Mouse (Mus musculus) layer of hippocampus, adult 18-20 months (tissue): ENCODE measurements around the gene Lypd6. TPM values are rescaled to one million over a fixed set of nuclear protein-coding genes. Genes with fewer than 3 reads are reported as not detected.

ENCODE experiments used
- DNase-seq, 2 experiments: peaks; one replicate each; pipeline ENCODE4 v3.0.0; 2022; ENCODE audit warnings: low spot score in 2 of 2
- total RNA-seq, 2 experiments: library from RNA; stranded (reverse); gene quantifications; 2 replicates each; pipeline ENCODE4 v1.2.3; 2021

Gene Lypd6
- total RNA-seq, 2 experiments from 2014 or later: 17.2 to 20.5 TPM

DNA sequence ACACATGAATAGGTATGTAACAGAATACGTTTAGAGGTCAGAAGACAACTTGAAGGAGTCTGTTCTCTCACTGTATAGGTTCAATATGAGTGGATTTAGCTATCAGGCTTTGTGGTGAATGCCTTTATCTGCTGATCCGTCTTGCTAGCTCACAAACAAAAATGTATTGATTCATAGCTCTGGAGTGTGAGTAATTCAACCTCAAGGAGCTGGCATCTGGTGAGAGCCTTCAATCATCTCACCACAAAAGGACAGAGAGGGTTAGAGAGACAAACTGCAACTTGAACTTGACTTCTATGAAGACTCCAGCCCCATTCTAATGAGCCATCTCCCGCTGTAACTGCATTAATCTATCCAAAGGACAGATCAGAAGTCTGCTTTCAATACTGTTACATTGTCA, 40.6 kb downstream of the Lypd6 start:
- no peak for DNase-seq

DNA sequence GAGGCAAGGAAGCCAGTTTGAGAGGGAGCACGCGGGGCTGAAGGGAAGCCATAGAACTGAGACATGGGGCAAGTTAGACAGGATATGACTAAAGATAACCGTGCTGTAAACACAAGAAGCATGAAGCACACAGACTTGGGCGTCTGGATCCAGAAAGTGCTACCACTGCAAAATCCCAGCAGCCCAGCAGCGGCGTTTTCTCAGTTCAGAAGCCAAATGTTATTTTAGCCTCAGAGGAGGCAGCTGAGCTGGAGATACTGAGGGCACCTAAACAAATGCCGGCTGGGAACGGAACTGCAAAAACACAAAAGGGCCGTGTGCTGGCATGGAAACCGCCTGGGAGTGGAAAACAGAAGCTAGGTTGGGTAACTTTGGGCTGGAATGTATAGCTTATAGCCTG, 43.9 kb downstream of the Lypd6 start:
- DNase-seq: peak in 1 of 2 experiments; percentile 29

DNA sequence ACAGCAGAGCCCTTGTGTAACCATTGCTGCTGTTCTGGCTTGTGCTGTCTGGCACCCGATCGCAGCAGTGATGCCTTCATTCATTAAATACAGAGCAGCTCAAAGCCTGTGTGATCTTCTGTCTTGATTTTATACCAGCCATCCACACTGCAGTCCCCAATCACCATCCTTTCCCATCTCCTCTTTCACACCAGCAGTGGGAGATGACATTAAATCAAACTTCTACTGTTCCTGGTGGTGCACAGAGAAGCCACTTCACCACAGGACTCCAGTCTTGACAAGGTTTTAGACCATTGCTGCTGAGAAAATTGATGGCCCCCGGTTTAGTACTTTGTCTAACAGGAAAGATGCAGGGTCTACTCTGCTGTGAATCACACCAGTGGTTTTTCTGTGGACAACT, 44.9 kb downstream of the Lypd6 start:
- DNase-seq: no peak

DNA sequence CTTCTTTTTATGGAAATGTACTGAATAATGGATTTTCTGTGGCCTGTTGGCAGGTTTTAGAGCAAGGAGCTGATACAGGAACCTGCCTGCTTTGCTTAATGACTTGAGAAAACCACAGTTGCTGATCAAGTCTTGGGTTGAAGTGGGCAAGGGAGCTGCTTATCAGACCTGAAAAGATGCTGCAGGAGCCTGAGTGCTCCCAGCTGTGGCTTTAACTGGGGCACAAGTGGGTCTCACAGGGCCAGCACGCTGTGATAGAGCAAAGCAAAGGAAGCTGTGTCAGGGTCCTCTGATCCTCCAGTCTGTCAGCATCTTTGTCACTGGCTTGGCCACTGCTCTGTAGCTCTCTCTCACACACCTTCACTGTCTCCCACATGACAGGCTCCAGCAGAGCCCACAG, 45.4 kb downstream of the Lypd6 start:
- DNase-seq: no peak

DNA sequence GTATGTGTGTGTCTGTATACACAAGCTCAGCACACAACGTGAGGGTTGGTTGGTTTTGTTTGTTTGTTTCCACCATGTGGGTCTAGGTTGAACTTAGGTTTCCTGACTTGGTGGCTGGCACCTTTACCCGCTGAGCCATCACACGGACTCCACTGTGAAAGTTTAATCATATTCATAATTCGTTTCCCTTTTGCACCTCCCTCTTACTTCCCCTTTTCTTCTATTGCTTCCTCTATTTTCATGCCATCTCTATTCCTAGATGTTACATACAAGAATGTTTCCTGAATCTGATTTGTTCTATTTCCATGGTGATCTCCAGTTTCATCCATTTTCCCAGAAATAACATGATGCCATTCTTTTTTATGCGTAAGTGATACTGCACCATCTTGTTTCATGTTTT, 46.2 kb downstream of the Lypd6 start:
- DNase-seq: no peak

GRCm38 (mm10) chr2:50119101-50119500, 52.9 kb downstream of the Lypd6 start:
- DNase-seq: no peak

DNA sequence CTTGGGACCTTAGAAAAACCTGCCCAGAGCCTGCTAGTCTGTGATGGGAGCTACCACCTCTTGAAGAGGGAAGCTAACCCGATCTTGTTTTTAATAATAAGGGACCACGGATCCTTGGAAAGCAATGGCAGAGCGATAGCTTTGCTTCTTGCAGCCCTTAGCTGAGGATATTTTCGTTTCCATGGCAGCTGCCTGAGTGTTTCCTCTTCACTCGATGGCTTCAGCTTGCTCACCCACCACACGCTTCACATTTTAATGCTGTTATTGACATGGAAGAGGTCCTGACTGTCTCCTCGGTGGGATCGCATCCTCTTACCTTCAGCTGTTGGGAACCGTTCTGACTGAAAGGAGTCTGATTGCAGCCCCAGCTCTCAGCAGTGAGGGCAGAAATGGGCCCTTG, 54.6 kb downstream of the Lypd6 start:
- DNase-seq: no peak

GRCm38 (mm10) chr2:50123376-50123775, 57.1 kb downstream of the Lypd6 start:
- no peak for DNase-seq

GRCm38 (mm10) chr2:50127513-50128175, 61.4 kb downstream of the Lypd6 start:
- DNase-seq: no peak

DNA sequence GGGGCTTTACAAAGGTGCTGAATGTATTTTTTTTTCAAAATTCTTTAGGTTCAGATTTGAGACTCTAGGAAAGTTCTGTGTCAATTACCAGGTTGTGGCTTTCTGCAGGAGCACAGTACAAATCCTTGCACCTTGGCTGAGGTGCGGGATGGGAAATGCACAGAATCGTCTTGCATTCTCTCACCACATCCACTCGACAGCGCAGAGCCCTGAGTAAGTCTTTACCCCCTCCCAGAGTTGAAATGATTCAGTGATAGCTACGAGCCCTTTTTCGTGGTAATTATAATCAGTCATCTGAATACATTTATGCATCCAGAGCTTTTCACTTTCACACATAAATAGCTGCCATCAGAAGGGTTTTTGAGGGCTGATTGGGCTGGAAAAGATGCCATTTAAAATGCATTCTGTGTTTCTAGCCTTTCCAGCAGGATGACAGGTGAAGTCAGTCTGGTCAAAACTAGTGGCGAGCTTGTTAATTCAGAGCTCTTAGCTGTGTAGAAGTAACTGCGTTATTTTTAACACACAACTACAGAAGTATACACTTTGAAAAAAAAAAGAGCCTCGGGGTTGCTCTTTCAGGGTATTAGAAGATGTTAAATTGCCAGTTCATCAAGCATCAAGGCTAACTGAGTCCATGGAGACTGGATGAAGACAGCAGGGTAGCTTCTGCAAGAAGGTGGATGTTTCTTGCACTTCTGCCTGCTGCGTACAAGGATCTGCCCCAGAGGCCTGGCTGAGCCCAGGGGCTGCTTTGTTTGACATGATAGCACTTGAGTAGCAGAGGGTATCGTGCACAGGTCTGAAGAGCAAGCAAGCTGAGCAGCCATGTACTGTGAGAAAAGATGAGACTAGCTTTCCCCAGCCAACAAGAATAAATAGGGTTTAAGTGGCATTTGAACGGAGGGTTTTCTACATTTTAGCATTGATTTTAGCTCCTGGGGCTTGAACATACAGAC, 62.4 kb downstream of the Lypd6 start:
- DNase-seq: no peak

GRCm38 (mm10) chr2:50130674-50131073, 64.4 kb downstream of the Lypd6 start:
- DNase-seq: no peak

- no peak for DNase-seq
Measured at GRCm38 (mm10) chr2:50143672-50144071, 77.4 kb downstream of the Lypd6 start.

- no peak for DNase-seq
Measured at GRCm38 (mm10) chr2:50147308-50147707, 81.1 kb downstream of the Lypd6 start.

DNA sequence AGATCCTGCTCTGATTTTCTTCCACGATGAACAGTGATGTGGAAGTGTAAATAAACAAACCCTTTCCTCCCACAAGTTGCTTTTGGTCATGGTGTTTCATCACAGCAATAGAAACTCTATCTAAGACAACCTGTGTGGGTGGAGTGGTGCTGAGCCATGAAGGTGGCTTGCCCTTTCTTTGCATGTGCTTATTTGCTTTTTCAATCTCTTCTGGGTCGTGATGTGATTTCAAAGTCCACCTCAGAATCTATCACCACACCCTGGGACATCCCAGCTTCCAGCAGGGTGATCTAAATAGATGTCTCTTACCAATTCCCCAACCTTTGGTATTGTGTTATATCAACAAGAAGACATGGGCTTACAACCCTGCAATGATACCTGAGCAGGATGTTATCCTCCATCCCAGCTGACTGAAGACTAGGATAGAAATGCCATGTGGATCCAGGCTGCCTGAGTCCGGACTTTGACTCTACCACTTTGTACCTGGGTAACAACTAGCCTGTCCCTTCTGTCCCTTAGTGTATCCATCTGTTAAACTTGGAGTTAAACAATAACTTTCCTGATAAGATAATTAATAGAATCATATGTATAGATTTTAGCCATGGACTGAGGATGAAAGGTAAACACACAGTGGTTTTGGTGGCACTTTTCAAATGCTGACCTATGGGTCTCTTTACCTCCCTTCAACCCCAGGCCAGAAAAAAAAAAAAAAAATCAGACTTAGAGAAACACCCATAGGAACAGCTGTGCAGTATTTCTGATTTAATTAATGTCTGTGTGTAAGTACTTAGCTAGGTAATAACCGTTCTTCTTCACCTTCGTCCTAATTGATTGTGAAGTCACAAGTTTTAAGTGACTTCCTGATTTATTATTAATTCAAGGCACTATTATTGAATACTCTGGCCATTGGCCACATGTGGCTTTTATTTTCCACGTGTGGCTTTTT, 83.3 kb downstream of the Lypd6 start:
- DNase-seq: no peak

GRCm38 (mm10) chr2:50150203-50150590, 84.0 kb downstream of the Lypd6 start:
- DNase-seq: no peak

GRCm38 (mm10) chr2:50150816-50151215, 84.6 kb downstream of the Lypd6 start:
- DNase-seq: no peak

- no peak for DNase-seq
Measured at GRCm38 (mm10) chr2:50151401-50151800, 85.2 kb downstream of the Lypd6 start.

GRCm38 (mm10) chr2:50151879-50152278, 85.7 kb downstream of the Lypd6 start:
- no peak for DNase-seq

- no peak for DNase-seq
Measured at GRCm38 (mm10) chr2:50156009-50156408, 89.8 kb downstream of the Lypd6 start.

DNA sequence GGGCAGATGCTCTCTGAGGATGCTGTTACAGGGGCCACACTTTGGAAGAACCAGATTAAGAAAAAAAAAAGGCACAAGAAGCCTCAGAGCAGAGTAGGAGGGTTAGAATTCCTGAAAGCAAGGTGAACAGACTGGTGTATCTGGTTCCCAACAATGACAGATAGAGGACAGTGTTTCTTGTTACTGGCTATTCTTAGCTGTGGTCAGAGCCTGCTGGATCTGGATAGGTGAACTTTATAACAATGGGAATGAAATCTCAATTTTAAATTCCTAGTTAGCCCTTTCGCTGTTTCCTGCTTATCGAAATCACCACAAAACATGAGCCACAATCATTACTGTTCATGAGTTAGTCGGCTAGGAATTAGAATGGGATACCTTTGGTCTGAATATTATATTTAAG, 93.8 kb downstream of the Lypd6 start:
- DNase-seq: no peak

GRCm38 (mm10) chr2:50163608-50164007, 97.4 kb downstream of the Lypd6 start:
- no peak for DNase-seq
